Mouse (Mus musculus): ENCODE measurements around the gene Tns2. TPM values are rescaled to one million over a fixed set of nuclear protein-coding genes. Genes with fewer than 3 reads are reported as not detected.
"Not testable (repeated sequence)": the region's sequence is repeated elsewhere in the genome, so short reads cannot be mapped to it uniquely, and the experiment has no call there.

Tns2 gene
- polyA plus RNA-seq, 2 experiments, result 3.7 to 5.2 TPM

DNA sequence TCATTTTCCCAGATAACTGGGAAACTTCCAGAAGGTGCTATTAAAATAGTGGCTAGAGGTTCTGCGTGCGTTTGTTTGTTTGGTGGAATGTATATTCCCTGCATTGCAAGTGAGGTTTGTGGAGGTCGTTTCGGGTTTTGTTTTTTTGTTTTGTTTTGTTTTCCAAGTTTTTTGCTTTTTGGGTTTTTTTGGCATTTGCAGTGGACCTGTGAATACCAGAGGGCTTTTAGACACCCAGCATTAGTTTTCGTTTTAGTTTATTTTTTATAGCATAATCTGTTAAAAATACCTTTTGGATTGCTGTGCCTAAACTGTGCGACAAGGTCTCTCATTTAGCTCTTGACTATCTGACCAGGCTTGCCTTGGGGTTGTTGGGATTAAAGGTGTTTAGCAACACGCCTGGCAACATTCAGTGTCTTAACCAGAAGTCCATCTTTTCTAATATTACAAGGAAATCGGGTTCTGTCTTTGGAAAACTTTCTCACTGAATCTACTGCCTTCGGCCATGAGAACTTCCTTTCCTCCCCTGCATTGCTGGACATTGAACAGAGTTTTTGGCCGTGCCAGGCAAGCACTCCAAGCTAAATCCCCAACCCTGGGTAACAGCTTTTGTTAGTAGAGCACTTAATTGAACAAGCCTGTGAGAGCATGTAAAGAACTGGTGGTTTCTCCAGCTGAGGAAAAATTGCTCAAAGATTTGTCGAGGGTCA lies 25.2 kb upstream of the Tns2 start:
- no peaks in the 10 kb centered on the region for H3K9me3 ChIP-seq (ENCODE audit: control insufficient read depth, low read length)
- H3K4me3 ChIP-seq (ENCODE audit: insufficient read depth in 1 of 2, low read depth in 2 of 2, low read length in 2 of 2), result peak overlapping the region; percentile 73 to 99
- H3K4me1 ChIP-seq (replicated peaks; ENCODE audit: control insufficient read depth in 2 of 2, insufficient read depth in 2 of 2, low read length in 1 of 2), result peaks cover 7 to 32% of the 10 kb centered on the region in 2 experiments
- H3K9ac ChIP-seq (replicated peaks), result peak overlapping the region; percentile 97
- 2% methylated on average over 11 of the region's 11 CpGs for WGBS (ENCODE audit: insufficient replicate concordance)
- H3K27me3 ChIP-seq (ENCODE audit: control insufficient read depth, insufficient read depth, low read length), result no peaks in the 10 kb centered on the region
- peak overlapping the region; percentile 77 for H3K27ac ChIP-seq
- peak overlapping the region; percentile 98 for H3K4me2 ChIP-seq (ENCODE audit: low read depth)
- TF ChIP-seq EP300 (IDR thresholded peaks at IDR 0.05; ENCODE audit: low read depth) (no peak), CTCF (IDR thresholded peaks at IDR 0.05; ENCODE audit: low read depth) (no peak)
- ATAC-seq (ENCODE audit: insufficient read depth), result no peak
- no peak for DNase-seq (ENCODE audit: low read depth in 3 of 3, low spot score in 3 of 3)
- peaks cover 4% of the 10 kb centered on the region; the same call in 1 of the 2 replicates for H3K36me3 ChIP-seq (replicated peaks; ENCODE audit: control insufficient read depth, insufficient read depth, low read depth)

DNA sequence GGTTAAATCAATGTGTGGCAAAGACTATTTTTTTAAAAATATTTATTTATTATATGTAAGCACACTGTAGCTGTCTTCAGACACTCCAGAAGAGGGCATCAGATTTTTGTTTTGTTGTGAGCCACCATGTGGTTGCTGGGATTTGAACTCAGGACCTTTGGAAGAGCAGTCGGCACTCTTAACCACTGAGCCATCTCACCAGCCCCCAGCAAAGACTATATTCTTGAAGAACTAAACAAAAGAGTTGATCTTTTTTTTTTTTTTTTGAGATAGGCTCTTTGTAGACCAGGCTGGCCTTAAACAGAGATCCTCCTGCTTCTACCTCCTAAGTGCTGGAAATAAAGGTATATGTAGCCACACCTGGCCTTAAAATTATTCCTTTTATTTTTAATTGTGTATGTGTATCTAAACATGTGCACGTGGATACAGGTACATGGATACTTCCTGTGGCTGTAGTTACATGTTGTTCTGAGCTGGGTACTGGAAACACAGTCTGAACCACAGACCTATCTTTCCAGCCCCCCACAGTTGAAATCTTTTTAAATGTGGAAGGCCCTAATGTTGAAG lies 23.0 kb upstream of the Tns2 start:
- ATAC-seq (ENCODE audit: insufficient read depth) (no peak), DNase-seq (ENCODE audit: low read depth in 3 of 3, low spot score in 3 of 3) (no peak)
- Histone ChIP-seq H3K4me1 (replicated peaks; ENCODE audit: control insufficient read depth in 2 of 2, insufficient read depth in 2 of 2, low read length in 1 of 2) (peaks cover 7 to 20% of the 10 kb centered on the region in 2 experiments), H3K4me3 (ENCODE audit: insufficient read depth in 1 of 2, low read depth in 2 of 2, low read length in 2 of 2) (no peak overlapping the region), H3K9ac (replicated peaks) (no peak overlapping the region), H3K4me2 (ENCODE audit: low read depth) (peak overlapping the region; percentile 98), H3K36me3 (replicated peaks; ENCODE audit: control insufficient read depth, insufficient read depth, low read depth) (peaks cover 12% of the 10 kb centered on the region), H3K27me3 (ENCODE audit: control insufficient read depth, insufficient read depth, low read length) (no peaks in the 10 kb centered on the region), H3K27ac (no peak overlapping the region), H3K9me3 (ENCODE audit: control insufficient read depth, low read length) (no peaks in the 10 kb centered on the region)
- TF ChIP-seq CTCF (IDR thresholded peaks at IDR 0.05; ENCODE audit: low read depth), result no peak
- TF ChIP-seq EP300 (IDR thresholded peaks at IDR 0.05; ENCODE audit: low read depth), result no peak
- WGBS (ENCODE audit: insufficient replicate concordance), result 50% methylated on average over 2 of the region's 2 CpGs

- Histone ChIP-seq H3K4me1 (replicated peaks; ENCODE audit: control insufficient read depth in 2 of 2, insufficient read depth in 2 of 2, low read length in 1 of 2) (peaks cover 4 to 17% of the 10 kb centered on the region in 2 experiments), H3K4me3 (ENCODE audit: insufficient read depth in 1 of 2, low read depth in 2 of 2, low read length in 2 of 2) (no peak overlapping the region), H3K9ac (replicated peaks) (no peak overlapping the region), H3K36me3 (replicated peaks; ENCODE audit: control insufficient read depth, insufficient read depth, low read depth) (peaks cover 32% of the 10 kb centered on the region), H3K27me3 (ENCODE audit: control insufficient read depth, insufficient read depth, low read length) (no peaks in the 10 kb centered on the region), H3K9me3 (ENCODE audit: control insufficient read depth, low read length) (no peaks in the 10 kb centered on the region), H3K27ac (no peak overlapping the region), H3K4me2 (ENCODE audit: low read depth) (no peak overlapping the region)
- no peak for TF ChIP-seq CTCF (IDR thresholded peaks at IDR 0.05; ENCODE audit: low read depth)
- no peak for TF ChIP-seq EP300 (IDR thresholded peaks at IDR 0.05; ENCODE audit: low read depth)
- DNase-seq (ENCODE audit: low read depth in 3 of 3, low spot score in 3 of 3) (no peak), ATAC-seq (ENCODE audit: insufficient read depth) (no peak)
- 59% methylated on average over 4 of the region's 4 CpGs for WGBS (ENCODE audit: insufficient replicate concordance)
Observed at GRCm38 (mm10) chr15:102079221-102079620, 21.0 kb upstream of the Tns2 start.

DNA sequence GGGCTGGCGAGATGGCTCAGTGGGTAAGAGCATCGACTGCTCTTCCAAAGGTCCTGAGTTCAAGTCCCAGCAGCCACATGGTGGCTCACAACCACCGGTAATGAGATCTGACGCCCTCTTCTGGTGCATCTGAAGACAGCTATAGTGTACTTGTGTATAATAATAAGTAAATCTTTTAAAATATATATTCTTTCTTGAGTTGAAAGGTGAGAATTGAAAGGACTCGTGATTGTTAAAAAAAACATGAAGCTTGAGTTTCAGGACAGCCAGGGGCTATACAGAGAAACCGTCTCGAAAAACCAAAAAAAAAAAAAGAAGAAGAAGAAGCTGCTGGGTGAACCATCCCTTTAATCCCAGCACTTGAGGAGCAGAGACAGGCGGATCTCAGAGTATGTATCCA lies 20.3 kb upstream of the Tns2 start:
- not testable (repeated sequence) for DNase-seq (ENCODE audit: low read depth in 3 of 3, low spot score in 3 of 3); H3K4me2 ChIP-seq (ENCODE audit: low read depth); H3K27ac ChIP-seq; H3K27me3 ChIP-seq (ENCODE audit: control insufficient read depth, insufficient read depth, low read length); H3K4me3 ChIP-seq (ENCODE audit: insufficient read depth in 1 of 2, low read depth in 2 of 2, low read length in 2 of 2); H3K9me3 ChIP-seq (ENCODE audit: control insufficient read depth, low read length); H3K9ac ChIP-seq (replicated peaks); ATAC-seq (ENCODE audit: insufficient read depth)
- H3K36me3 ChIP-seq (replicated peaks; ENCODE audit: control insufficient read depth, insufficient read depth, low read depth), result peaks cover 39% of the 10 kb centered on the region
- H3K4me1 ChIP-seq (replicated peaks; ENCODE audit: control insufficient read depth in 2 of 2, insufficient read depth in 2 of 2, low read length in 1 of 2), result peaks cover 4 to 15% of the 10 kb centered on the region in 2 experiments
- 64% methylated on average over 8 of the region's 8 CpGs for WGBS (ENCODE audit: insufficient replicate concordance)

DNA sequence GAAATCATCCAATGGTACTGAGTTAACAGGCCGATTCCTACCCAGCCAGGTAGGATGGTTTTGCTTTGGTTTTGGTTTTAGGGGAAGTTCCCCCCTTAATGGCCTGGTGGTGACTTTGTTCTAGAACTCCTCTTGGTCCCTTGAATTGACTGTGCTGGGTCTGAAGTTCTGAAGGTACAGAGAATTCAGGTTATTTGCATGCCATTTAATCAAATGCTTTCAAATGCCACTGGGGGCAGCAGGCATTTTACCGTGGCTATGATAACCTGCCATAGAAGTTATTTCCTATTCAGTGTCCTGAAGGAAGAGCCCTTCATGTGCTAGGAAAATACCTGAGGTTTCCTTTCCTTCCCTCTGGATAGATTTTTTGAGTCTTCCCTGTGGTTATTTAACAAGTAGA lies 19.8 kb upstream of the Tns2 start:
- Histone ChIP-seq H3K27me3 (ENCODE audit: control insufficient read depth, insufficient read depth, low read length) (no peaks in the 10 kb centered on the region), H3K4me2 (ENCODE audit: low read depth) (no peak overlapping the region), H3K4me1 (replicated peaks; ENCODE audit: control insufficient read depth in 2 of 2, insufficient read depth in 2 of 2, low read length in 1 of 2) (peaks cover 4 to 10% of the 10 kb centered on the region in 2 experiments), H3K36me3 (replicated peaks; ENCODE audit: control insufficient read depth, insufficient read depth, low read depth) (peaks cover 42% of the 10 kb centered on the region), H3K4me3 (ENCODE audit: insufficient read depth in 1 of 2, low read depth in 2 of 2, low read length in 2 of 2) (no peak overlapping the region), H3K9ac (replicated peaks) (no peak overlapping the region), H3K9me3 (ENCODE audit: control insufficient read depth, low read length) (no peaks in the 10 kb centered on the region), H3K27ac (no peak overlapping the region)
- ATAC-seq (ENCODE audit: insufficient read depth) (no peak), DNase-seq (ENCODE audit: low read depth in 3 of 3, low spot score in 3 of 3) (no peak)
- WGBS (ENCODE audit: insufficient replicate concordance), result 53% methylated on average over 2 of the region's 2 CpGs
- no peak for TF ChIP-seq EP300 (IDR thresholded peaks at IDR 0.05; ENCODE audit: low read depth)
- TF ChIP-seq CTCF (IDR thresholded peaks at IDR 0.05; ENCODE audit: low read depth), result no peak

Measured in liver, embryonic 14.5 days (tissue).